Mouse (Mus musculus): ENCODE data around the gene Olfr1136.

Olfr1136 gene

GRCm38 (mm10) chr2:87693847-87694246 is at the start of gene Olfr1136:
Gene Olfr1136, minus strand, starts transcription at chr2:87693947.
- DNase-seq, result no peak

DNA sequence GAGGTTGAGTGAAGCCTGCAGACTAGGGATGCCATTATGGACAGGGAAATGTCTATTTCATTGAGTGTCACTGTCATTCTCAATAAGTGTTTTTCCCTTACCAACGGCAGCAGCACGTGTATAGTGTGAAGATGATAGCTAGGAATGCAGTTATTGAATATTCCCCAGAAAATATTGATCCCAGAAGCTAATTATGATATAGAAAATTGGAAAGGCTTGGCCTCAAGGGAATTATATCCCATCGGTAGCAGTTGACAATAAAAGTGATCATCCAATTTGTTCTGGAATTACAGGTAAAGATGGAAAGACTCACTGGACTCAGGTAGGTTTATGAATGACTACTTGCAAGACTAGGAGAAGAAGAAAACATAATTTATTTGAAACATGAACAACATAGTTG is 49.7 kb upstream of the Olfr1136 start, which contains the start of gene Olfr1140:
TSS of gene Olfr1140 (plus strand) at position 301 of the 400 bp plus-strand sequence.
- DNase-seq, result no peak

DNA sequence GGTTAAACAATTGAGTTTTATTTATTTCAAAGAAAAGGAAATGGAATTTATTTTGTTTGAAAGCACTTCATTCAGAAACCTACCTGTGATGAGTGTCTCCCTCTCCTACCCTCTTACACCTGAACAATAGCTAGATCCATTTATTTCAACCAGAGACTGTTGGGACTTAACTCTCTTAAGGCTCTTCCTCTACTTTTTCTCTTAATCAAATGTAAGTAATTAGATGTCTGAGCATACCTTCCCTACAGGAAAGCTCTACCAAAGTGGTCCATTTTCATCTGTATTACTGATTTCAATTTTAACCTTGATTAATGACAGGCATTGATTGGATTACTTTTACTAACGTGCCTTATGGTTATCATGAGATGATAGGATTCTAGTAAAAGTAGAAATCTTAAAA is 46.1 kb upstream of the Olfr1136 start, which contains the start of gene Olfr1138:
TSS of gene Olfr1138 (minus strand) at position 101 of the 400 bp plus-strand sequence.
- no peak for DNase-seq

DNA sequence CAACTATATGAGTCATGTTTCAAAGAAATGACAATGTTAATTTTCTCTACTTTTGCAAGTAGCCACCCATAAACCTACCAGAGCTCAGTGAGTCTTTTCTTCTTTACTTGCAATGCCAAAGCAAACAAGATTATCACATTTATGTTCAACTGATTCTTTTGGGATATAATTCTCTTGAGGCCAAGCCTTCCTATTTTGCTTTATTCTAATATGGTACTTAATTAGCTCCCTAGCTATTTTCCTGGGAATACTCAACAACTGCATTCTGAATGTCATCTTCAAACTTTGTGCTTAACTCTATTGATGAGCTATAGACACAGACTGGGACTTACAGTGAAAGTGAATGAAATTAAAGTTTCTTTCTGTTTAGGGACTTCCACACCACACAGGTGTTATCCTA is 19.3 kb upstream of the Olfr1136 start, which contains the start of gene Olfr1137:
TSS of gene Olfr1137 (minus strand) at position 101 of the 400 bp plus-strand sequence.
- DNase-seq, result no peak

- DNase-seq, result no peak
These were observed 20.2 kb downstream of the Olfr1136 start, which contains the start of gene Olfr1135 for GRCm38 (mm10) chr2:87673564-87673963. Gene Olfr1135, minus strand, starts transcription at chr2:87673664.

- DNase-seq, result no peak
These were observed 35.4 kb downstream of the Olfr1136 start, which contains the start of gene Olfr1134 for GRCm38 (mm10) chr2:87658360-87658759. Gene Olfr1134, minus strand, starts transcription at chr2:87658460.

DNA sequence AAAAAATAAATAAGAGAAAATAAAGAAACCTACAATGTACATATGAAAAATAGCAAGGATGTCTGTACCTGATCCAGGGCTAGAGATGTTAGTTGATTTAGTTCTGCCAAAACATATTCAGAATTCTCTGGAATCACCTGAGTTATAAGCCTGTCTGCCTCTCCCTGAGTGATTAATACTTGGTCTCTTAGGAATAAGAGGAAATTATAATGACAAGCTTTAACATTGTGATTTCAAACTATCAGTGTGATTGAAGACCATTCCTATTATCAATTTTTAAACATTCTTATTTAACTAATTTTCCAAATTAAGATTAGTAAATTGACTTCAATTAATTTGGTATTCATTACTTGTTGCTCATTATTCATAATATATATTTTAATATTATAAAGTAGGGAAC is 46.5 kb downstream of the Olfr1136 start, which contains the start of gene Olfr1133:
TSS of gene Olfr1133 (minus strand) at position 101 of the 400 bp plus-strand sequence.
- DNase-seq, result no peak

Measured in kidney, postnatal 10 days (tissue).